Mouse (Mus musculus): Measurements from ENCODE around the gene Fut11.

The Fut11 gene

GRCm38 (mm10) chr14:20750503-20750902 is 55.7 kb downstream of the Fut11 start:
- DNase-seq (ENCODE audit: extremely low read depth, low read depth, low spot score): no peak
